Mouse (Mus musculus): ENCODE data around the gene Lamtor2. TPM values are rescaled to one million over a fixed set of nuclear protein-coding genes. Genes with fewer than 3 reads are reported as not detected.
A peak's percentile ranks its signal among the peaks of the same experiment; 100 is the strongest.

The Lamtor2 gene
- polyA plus RNA-seq, 1 experiment from 2014 or later = 81.7 TPM

- 0 out of 2 replicates have a peak, but pooled peaks have one; percentile 10 for ATAC-seq (ENCODE audit: low FRiP score, low TSS enrichment)
- H3K4me1 ChIP-seq (ENCODE audit: control insufficient read depth, insufficient read depth, low read length) = peaks cover 23% of the 10 kb centered on the region
- peak overlapping the region; percentile 68 for H3K27ac ChIP-seq (ENCODE audit: low read depth, low read length)
- H3K36me3 ChIP-seq (ENCODE audit: control insufficient read depth, insufficient read depth, low read length) = peaks cover 89% of the 10 kb centered on the region
- no peak overlapping the region for H3K4me2 ChIP-seq (replicated peaks; ENCODE audit: low read depth, low read length)
- 36% methylated on average over 4 of the region's 4 CpGs for WGBS
- H3K9ac ChIP-seq (ENCODE audit: low read depth, low read length) = 0 out of 2 replicates have a peak overlapping the region, but pooled peaks have one; percentile 18
- H3K9me3 ChIP-seq (ENCODE audit: control insufficient read depth, low read length) = no peaks in the 10 kb centered on the region
- no peaks in the 10 kb centered on the region for H3K27me3 ChIP-seq (ENCODE audit: control insufficient read depth, insufficient read depth, low read length)
- no peak overlapping the region for H3K4me3 ChIP-seq (ENCODE audit: low read length)
These were observed 10.6 kb upstream of the Lamtor2 start for GRCm38 (mm10) chr3:88563442-88563841.

DNA sequence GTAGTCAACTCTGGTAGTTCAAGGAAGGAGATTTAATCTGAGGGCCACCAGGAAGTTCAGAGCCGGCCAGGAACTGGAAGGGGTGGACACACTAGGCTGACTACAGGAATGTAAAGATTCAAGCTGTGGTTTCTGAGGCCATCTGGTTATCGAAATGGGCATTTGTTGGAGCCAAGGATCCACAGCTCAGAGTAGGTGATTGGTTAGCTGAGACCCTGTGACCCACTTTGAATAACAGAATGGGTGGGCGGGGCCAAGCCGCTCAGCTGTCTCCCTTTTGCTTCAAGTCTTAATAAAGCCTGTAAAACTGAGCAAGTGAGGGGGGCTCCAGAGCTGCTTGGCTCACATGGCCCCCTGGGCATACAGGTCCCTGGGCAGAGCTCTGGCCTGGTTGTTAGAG is 9.1 kb upstream of the Lamtor2 start:
- Histone ChIP-seq H3K27ac (ENCODE audit: low read depth, low read length) (peak overlapping the region; percentile 47; the same call in 1 of the 2 replicates), H3K4me3 (ENCODE audit: low read length) (no peak overlapping the region), H3K36me3 (ENCODE audit: control insufficient read depth, insufficient read depth, low read length) (peaks cover 90% of the 10 kb centered on the region), H3K9me3 (ENCODE audit: control insufficient read depth, low read length) (no peaks in the 10 kb centered on the region), H3K9ac (ENCODE audit: low read depth, low read length) (no peak overlapping the region), H3K4me1 (ENCODE audit: control insufficient read depth, insufficient read depth, low read length) (peaks cover 23% of the 10 kb centered on the region), H3K4me2 (replicated peaks; ENCODE audit: low read depth, low read length) (0 out of 2 replicates have a peak overlapping the region, but pooled peaks have one; percentile 17), H3K27me3 (ENCODE audit: control insufficient read depth, insufficient read depth, low read length) (no peaks in the 10 kb centered on the region)
- WGBS = 48% methylated on average over 4 of the region's 4 CpGs
- peak; percentile 37; the same call in 1 of the 2 replicates for ATAC-seq (ENCODE audit: low FRiP score, low TSS enrichment)

DNA sequence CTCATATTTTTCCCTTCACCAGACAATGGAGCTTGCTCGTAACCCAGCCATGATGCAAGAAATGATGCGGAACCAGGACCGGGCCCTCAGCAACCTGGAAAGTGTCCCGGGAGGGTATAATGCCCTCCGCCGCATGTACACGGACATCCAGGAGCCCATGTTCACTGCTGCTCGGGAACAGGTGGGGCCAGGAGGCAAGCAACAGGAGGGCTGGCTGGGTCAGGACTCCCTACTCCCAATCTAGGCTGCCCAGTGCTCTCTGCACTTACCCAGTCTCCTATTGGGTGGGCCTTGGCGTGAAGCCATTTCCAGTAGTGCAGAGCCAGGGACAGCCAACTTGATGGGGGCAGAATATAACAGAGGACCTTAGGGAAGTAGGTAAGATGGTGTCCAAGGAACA is 6.7 kb upstream of the Lamtor2 start:
- Histone ChIP-seq H3K27me3 (ENCODE audit: control insufficient read depth, insufficient read depth, low read length) (no peaks in the 10 kb centered on the region), H3K9ac (ENCODE audit: low read depth, low read length) (no peak overlapping the region), H3K27ac (ENCODE audit: low read depth, low read length) (no peak overlapping the region), H3K9me3 (ENCODE audit: control insufficient read depth, low read length) (no peaks in the 10 kb centered on the region), H3K36me3 (ENCODE audit: control insufficient read depth, insufficient read depth, low read length) (peaks cover 82% of the 10 kb centered on the region), H3K4me3 (ENCODE audit: low read length) (no peak overlapping the region), H3K4me2 (replicated peaks; ENCODE audit: low read depth, low read length) (no peak overlapping the region), H3K4me1 (ENCODE audit: control insufficient read depth, insufficient read depth, low read length) (peaks cover 29% of the 10 kb centered on the region)
- no peak for ATAC-seq (ENCODE audit: low FRiP score, low TSS enrichment)
- WGBS = 85% methylated on average over 9 of the region's 9 CpGs

GRCm38 (mm10) chr3:88556616-88557015 is 3.7 kb upstream of the Lamtor2 start:
- H3K4me2 ChIP-seq (replicated peaks; ENCODE audit: low read depth, low read length) = no peak overlapping the region
- ATAC-seq (ENCODE audit: low FRiP score, low TSS enrichment) = no peak
- WGBS = 86% methylated on average over 8 of the region's 8 CpGs
- no peak overlapping the region for H3K27ac ChIP-seq (ENCODE audit: low read depth, low read length)
- peaks cover 57% of the 10 kb centered on the region for H3K36me3 ChIP-seq (ENCODE audit: control insufficient read depth, insufficient read depth, low read length)
- no peak overlapping the region for H3K4me3 ChIP-seq (ENCODE audit: low read length)
- H3K9me3 ChIP-seq (ENCODE audit: control insufficient read depth, low read length) = no peaks in the 10 kb centered on the region
- no peak overlapping the region for H3K9ac ChIP-seq (ENCODE audit: low read depth, low read length)
- no peaks in the 10 kb centered on the region for H3K27me3 ChIP-seq (ENCODE audit: control insufficient read depth, insufficient read depth, low read length)
- peaks cover 17% of the 10 kb centered on the region for H3K4me1 ChIP-seq (ENCODE audit: control insufficient read depth, insufficient read depth, low read length)

- H3K4me2 ChIP-seq (replicated peaks; ENCODE audit: low read depth, low read length) = no peak overlapping the region
- H3K36me3 ChIP-seq (ENCODE audit: control insufficient read depth, insufficient read depth, low read length) = peaks cover 52% of the 10 kb centered on the region
- no peaks in the 10 kb centered on the region for H3K27me3 ChIP-seq (ENCODE audit: control insufficient read depth, insufficient read depth, low read length)
- H3K4me1 ChIP-seq (ENCODE audit: control insufficient read depth, insufficient read depth, low read length) = peaks cover 19% of the 10 kb centered on the region
- no peak for ATAC-seq (ENCODE audit: low FRiP score, low TSS enrichment)
- H3K4me3 ChIP-seq (ENCODE audit: low read length) = no peak overlapping the region
- WGBS = 95% methylated on average over 6 of the region's 6 CpGs
- H3K9ac ChIP-seq (ENCODE audit: low read depth, low read length) = 0 out of 2 replicates have a peak overlapping the region, but pooled peaks have one; percentile 18
- no peaks in the 10 kb centered on the region for H3K9me3 ChIP-seq (ENCODE audit: control insufficient read depth, low read length)
- no peak overlapping the region for H3K27ac ChIP-seq (ENCODE audit: low read depth, low read length)
These were observed 2.9 kb upstream of the Lamtor2 start for GRCm38 (mm10) chr3:88555731-88556130.

DNA sequence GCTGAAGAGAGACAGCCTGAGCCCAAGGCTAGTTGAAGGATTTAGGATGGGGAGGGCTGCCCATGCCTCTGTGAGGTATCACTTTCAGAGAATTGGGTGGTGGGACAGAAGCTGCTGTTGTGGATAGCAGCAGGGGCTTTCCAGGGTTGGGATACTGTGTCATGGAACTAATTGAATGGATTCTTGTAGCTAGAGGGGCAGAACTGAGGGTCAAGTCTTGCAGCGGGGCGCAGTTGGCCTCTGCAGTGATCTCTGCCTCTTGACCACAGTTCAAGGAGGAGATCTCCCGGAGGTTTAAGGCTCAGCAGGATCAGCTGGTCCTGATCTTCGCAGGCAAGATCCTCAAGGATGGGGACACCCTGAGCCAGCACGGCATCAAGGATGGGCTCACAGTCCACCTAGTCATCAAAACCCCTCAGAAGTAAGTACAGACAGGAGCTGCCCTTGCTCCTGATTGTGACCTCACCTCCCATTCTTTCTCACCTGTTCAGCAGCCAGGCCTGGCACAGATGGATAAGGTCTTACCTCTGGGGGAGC is 2.3 kb upstream of the Lamtor2 start:
- peak overlapping the region; percentile 70 for H3K4me3 ChIP-seq (ENCODE audit: low read length)
- 0 out of 2 replicates have a peak overlapping the region, but pooled peaks have one; percentile 18 for H3K9ac ChIP-seq (ENCODE audit: low read depth, low read length)
- H3K4me1 ChIP-seq (ENCODE audit: control insufficient read depth, insufficient read depth, low read length) = peaks cover 19% of the 10 kb centered on the region
- H3K27me3 ChIP-seq (ENCODE audit: control insufficient read depth, insufficient read depth, low read length) = no peaks in the 10 kb centered on the region
- H3K4me2 ChIP-seq (replicated peaks; ENCODE audit: low read depth, low read length) = peak overlapping the region; percentile 78
- no peak for ATAC-seq (ENCODE audit: low FRiP score, low TSS enrichment)
- H3K9me3 ChIP-seq (ENCODE audit: control insufficient read depth, low read length) = no peaks in the 10 kb centered on the region
- WGBS = 71% methylated on average over 5 of the region's 5 CpGs
- H3K27ac ChIP-seq (ENCODE audit: low read depth, low read length) = no peak overlapping the region
- H3K36me3 ChIP-seq (ENCODE audit: control insufficient read depth, insufficient read depth, low read length) = peaks cover 47% of the 10 kb centered on the region

DNA sequence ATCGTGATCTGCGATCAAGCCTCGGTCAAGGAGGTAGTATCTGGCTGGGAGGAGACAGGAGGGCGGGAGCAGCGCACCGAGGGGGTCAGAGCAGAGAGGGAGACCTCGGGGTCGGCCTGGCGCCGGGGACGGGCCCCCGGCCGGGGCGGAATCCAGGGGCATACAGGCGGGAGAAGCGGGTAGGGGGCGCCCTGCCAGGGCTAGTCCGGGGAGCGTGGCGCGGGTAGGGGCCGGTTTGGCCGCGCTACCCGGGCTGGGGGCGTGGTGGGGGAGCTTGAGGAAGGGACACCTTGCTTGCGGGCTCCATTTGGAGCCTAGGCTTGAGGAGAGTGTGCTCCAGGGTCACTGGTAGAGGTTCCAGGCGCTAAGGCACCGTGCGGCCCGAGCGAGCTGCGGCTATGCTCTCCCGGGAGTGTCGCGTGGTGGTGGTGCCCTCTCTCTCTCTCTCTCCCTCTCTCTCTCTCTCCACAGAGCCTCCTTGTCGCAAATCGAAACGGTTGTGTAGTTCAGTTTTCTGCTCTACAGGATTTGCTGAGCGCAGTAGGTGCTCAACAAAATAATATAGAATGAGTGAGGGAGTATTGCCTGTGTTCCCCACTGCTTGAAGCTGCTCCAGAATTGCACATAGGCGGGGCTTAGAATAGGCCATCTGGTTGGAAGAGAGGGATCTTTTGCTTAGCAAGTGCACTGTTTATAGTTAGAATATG is 1.2 kb upstream of the Lamtor2 start:
- H3K9ac ChIP-seq (ENCODE audit: low read depth, low read length) = peak overlapping the region; percentile 88
- ATAC-seq (ENCODE audit: low FRiP score, low TSS enrichment) = peak; percentile 67
- H3K4me1 ChIP-seq (ENCODE audit: control insufficient read depth, insufficient read depth, low read length) = peaks cover 19% of the 10 kb centered on the region
- H3K36me3 ChIP-seq (ENCODE audit: control insufficient read depth, insufficient read depth, low read length) = peaks cover 37% of the 10 kb centered on the region
- peak overlapping the region; percentile 78 for H3K4me2 ChIP-seq (replicated peaks; ENCODE audit: low read depth, low read length)
- under 1% methylated on average over 39 of the region's 41 CpGs for WGBS
- peak overlapping the region; percentile 98 for H3K27ac ChIP-seq (ENCODE audit: low read depth, low read length)
- no peaks in the 10 kb centered on the region for H3K27me3 ChIP-seq (ENCODE audit: control insufficient read depth, insufficient read depth, low read length)
- H3K4me3 ChIP-seq (ENCODE audit: low read length) = peak overlapping the region; percentile 70
- H3K9me3 ChIP-seq (ENCODE audit: control insufficient read depth, low read length) = no peaks in the 10 kb centered on the region

DNA sequence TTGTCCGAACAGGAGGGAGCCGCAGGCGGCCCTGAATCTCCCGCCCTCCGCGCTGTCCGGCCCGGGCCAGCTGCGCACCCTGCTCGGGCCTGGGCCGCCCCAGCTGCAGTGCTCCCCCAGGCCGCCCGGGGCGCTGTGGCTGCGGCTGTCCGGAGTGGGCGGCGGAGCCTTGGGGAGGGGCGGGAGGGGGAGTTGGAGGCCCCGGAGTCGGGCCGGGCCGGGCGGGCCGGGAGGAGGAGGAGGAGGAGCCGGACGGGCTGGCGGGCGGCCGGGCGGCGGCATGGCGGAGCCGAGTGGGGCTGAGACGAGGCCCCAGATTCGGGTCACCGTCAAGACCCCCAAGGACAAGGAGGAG is 628 bp upstream of the Lamtor2 start, which contains the start of gene Ubqln4:
Ubqln4 (plus strand) TSS at position 234 of the 355 bp plus-strand sequence.
- no peaks in the 10 kb centered on the region for H3K27me3 ChIP-seq (ENCODE audit: control insufficient read depth, insufficient read depth, low read length)
- 0% methylated on average over 32 of the region's 37 CpGs for WGBS
- H3K36me3 ChIP-seq (ENCODE audit: control insufficient read depth, insufficient read depth, low read length) = peaks cover 32% of the 10 kb centered on the region
- ATAC-seq (ENCODE audit: low FRiP score, low TSS enrichment) = peak; percentile 90
- H3K9ac ChIP-seq (ENCODE audit: low read depth, low read length) = peak within 1 kb of the TSS; percentile 88
- H3K27ac ChIP-seq (ENCODE audit: low read depth, low read length) = peak within 1 kb of the TSS; percentile 98
- peak within 1 kb of the TSS; percentile 78 for H3K4me2 ChIP-seq (replicated peaks; ENCODE audit: low read depth, low read length)
- peak within 1 kb of the TSS; percentile 70 for H3K4me3 ChIP-seq (ENCODE audit: low read length)
- H3K9me3 ChIP-seq (ENCODE audit: control insufficient read depth, low read length) = no peaks in the 10 kb centered on the region
- peaks cover 19% of the 10 kb centered on the region for H3K4me1 ChIP-seq (ENCODE audit: control insufficient read depth, insufficient read depth, low read length)

DNA sequence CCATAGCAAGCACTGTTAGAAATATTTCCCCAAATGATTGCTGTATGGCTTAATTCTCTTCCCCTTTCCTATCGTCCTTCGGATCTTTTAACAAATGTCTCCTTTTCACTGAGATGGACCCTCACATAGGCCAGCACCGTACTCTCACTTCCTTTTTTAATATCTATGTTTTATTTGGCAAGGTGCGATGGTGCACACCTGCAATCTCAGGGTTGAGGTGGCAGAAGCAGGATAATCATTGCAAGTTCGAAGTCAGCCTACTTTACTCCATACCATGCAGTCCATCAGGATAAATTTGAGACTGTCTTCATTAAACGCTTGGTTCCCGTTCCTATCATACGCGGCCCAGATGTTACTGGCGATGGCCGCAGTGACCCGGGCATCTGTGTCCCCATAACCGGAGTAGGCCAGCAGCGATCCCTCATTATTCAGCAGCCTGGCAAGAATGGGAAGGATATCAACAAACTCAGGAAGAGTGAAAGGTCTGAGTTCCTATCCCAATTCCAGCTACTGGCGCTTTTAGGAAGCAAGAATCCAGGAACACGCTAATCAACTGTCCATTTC is 710 bp downstream of the Lamtor2 start:
- WGBS = 25% methylated on average over 16 of the region's 16 CpGs
- Histone ChIP-seq H3K4me1 (ENCODE audit: control insufficient read depth, insufficient read depth, low read length) (peaks cover 19% of the 10 kb centered on the region), H3K27me3 (ENCODE audit: control insufficient read depth, insufficient read depth, low read length) (no peaks in the 10 kb centered on the region), H3K4me3 (ENCODE audit: low read length) (peak overlapping the region; percentile 70), H3K36me3 (ENCODE audit: control insufficient read depth, insufficient read depth, low read length) (peaks cover 19% of the 10 kb centered on the region), H3K4me2 (replicated peaks; ENCODE audit: low read depth, low read length) (peak overlapping the region; percentile 73), H3K27ac (ENCODE audit: low read depth, low read length) (peak overlapping the region; percentile 37; the same call in 1 of the 2 replicates), H3K9ac (ENCODE audit: low read depth, low read length) (peak overlapping the region; percentile 51), H3K9me3 (ENCODE audit: control insufficient read depth, low read length) (no peaks in the 10 kb centered on the region)
- ATAC-seq (ENCODE audit: low FRiP score, low TSS enrichment) = no peak

Measured in kidney, embryonic 14.5 days (tissue).